Mouse (Mus musculus): Measurements from ENCODE around the gene Pnmal1. TPM values are rescaled to one million over a fixed set of nuclear protein-coding genes. Genes with fewer than 3 reads are reported as not detected.

Pnmal1 gene
- total RNA-seq, 1 experiment from 2014 or later = not detected

DNA sequence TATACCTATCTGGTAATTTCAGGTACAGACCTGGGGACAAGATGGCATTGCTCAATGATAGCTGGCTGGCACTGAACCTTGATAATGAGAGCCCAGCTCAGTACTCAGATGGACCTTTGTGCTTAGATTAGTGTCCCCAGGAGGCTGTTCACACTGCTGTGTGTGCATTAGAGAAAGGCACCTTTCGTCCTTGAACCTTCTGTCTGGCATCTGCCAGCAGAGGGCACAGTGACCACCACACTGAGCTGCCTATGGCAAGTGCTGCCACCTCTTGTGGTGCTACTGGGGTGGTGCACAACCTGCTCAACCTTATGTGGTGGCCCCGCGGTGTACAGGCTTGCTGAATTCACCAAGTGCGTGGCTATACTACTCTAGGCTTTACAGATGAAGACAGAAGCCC, 47.8 kb downstream of the Pnmal1 start:
- peak; percentile 63 to 71 for ATAC-seq (replicated peaks in 1 of 2; ENCODE audit: insufficient read depth in 1 of 2, low FRiP score in 2 of 2, low TSS enrichment in 1 of 2, low read depth in 1 of 2, poor library complexity in 2 of 2, severe bottlenecking in 2 of 2)

DNA sequence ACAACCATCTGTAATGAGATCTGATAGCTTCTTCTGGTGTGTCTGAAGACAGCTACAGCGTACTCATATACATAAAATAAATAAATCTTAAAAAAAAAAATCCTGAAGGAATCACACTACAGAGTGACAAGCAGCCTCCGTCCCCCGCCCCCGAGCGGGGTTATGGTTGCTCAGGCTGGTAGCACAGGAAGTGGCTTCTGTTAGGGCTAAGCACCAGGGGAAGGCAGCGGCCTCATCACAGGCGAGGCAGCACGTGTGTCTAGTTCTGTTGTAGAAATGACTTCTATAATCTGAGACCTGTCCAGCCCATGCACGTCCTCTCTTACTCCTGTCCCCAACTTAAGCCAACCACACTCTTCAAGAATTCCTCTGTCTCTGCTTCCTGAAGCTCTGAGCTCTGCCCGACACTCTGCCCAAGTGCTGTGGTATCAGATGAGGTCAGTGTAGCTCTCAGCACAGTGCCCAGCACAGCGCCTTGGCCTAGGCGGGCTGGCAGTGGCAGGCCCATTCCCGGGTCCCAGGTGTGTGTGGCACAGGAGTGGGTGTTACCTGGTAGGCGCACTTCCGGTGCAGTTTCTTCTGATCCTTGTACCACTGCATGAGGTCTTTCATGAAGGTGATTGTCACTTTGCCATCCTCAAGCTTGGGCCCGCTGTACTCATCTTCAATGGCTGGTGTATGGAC, 50.0 kb downstream of the Pnmal1 start:
- ATAC-seq (replicated peaks in 1 of 2; ENCODE audit: insufficient read depth in 1 of 2, low FRiP score in 2 of 2, low TSS enrichment in 1 of 2, low read depth in 1 of 2, poor library complexity in 2 of 2, severe bottlenecking in 2 of 2) = peak; percentile 63 to 68

DNA sequence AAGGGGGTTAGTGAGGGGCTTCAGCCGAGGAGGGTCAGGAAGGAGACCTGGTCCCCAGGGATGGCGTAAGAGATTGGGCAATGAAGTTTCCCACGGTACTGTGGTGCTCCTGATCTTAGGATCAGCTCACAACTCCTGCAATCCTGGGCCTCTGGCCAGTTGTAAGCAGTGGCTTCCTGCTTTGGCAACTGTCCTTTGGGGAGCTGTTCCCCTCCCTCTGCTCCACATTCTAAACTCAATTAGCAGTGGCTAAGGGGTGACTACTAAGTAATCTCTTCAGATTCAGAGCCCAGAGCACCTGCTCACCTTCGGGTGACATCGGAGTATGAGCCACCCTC, 50.5 kb downstream of the Pnmal1 start:
- ATAC-seq (replicated peaks in 1 of 2; ENCODE audit: insufficient read depth in 1 of 2, low FRiP score in 2 of 2, low TSS enrichment in 1 of 2, low read depth in 1 of 2, poor library complexity in 2 of 2, severe bottlenecking in 2 of 2) = no peak

DNA sequence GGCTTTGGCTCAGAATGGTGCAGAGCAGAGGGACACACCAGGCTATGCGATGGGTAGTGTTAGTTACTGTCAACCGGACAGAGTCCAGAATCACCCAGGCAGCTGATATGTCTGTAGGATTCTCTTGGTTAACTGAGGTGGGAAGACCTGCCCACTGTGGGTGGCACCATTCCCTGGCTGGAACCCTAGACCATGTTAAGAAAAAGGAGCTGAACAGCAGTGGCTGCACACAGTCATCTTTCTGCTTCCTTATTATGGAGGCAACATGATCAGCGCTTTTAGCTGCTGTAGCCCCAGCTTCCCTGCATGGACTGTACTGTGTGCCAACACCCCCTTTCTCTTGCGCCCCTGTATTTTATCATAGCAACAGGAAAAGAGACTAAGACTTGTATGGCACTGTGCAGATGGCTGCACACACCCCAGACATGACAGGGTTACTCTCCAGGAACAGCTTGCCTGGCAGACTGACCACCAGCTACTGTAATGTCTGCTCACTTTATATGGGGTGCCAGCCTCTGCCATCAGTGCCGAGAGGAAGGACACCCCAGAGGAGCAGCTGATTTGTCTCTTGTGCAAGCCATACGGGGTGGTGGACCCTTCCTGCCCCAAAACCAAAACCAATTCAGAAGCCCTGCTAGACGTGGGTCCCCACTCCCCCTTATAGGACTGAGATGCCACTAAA, 52.6 kb downstream of the Pnmal1 start:
- ATAC-seq (replicated peaks in 1 of 2; ENCODE audit: insufficient read depth in 1 of 2, low FRiP score in 2 of 2, low TSS enrichment in 1 of 2, low read depth in 1 of 2, poor library complexity in 2 of 2, severe bottlenecking in 2 of 2) = no peak

Other genes starting within 250 kb of the Pnmal1 start
- gene Ceacam9, start 237.8 kb upstream of the Pnmal1 start, total RNA-seq (2017) = not detected in 2 replicates
- gene Ap2s1, start 221.3 kb upstream of the Pnmal1 start, total RNA-seq (2017) = 43.2 and 67.9 TPM in 2 replicates
- gene Slc1a5, start 178.3 kb upstream of the Pnmal1 start, total RNA-seq (2017) = 41.8 and 49.6 TPM in 2 replicates
- 50.9 and 54.5 TPM in 2 replicates for gene Strn4, start 143.8 kb upstream of the Pnmal1 start, total RNA-seq (2017)
- gene Fkrp, start 142.9 kb upstream of the Pnmal1 start, total RNA-seq (2017) = 8.7 and 15.6 TPM in 2 replicates
- 22.3 and 30.6 TPM in 2 replicates for gene Prkd2, start 116.8 kb upstream of the Pnmal1 start, total RNA-seq (2017)
- gene Dact3, start 84.4 kb upstream of the Pnmal1 start, total RNA-seq (2017) = 0.99 TPM in 1 of 2 replicates, not detected in the other
- 0.25 TPM in 1 of 2 replicates, not detected in the other for gene Gng8, start 67.9 kb upstream of the Pnmal1 start, total RNA-seq (2017)
- 1.3 and 3.7 TPM in 2 replicates for gene Ptgir, start 53.2 kb upstream of the Pnmal1 start, total RNA-seq (2017)
- gene Calm3, start 35.6 kb upstream of the Pnmal1 start, total RNA-seq (2017) = 391 and 520 TPM in 2 replicates
- gene Pnmal2, start 15.0 kb upstream of the Pnmal1 start, total RNA-seq (2017) = 0.25 TPM in 1 of 2 replicates, not detected in the other
- gene Gm42372, start 23.4 kb downstream of the Pnmal1 start, total RNA-seq (2017) = 0.99 and 1.6 TPM in 2 replicates
- gene Ccdc8, start 33.0 kb downstream of the Pnmal1 start, total RNA-seq (2017) = 12.1 and 13.4 TPM in 2 replicates
- 80.2 and 111 TPM in 2 replicates for gene Ppp5c, start 68.2 kb downstream of the Pnmal1 start, total RNA-seq (2017)
- 1.0 and 6.9 TPM in 2 replicates for gene Hif3a, start 102.7 kb downstream of the Pnmal1 start, total RNA-seq (2017)
- gene Psg16, start 114.4 kb downstream of the Pnmal1 start, total RNA-seq (2017) = 0.20 and 0.88 TPM in 2 replicates
- gene Ceacam3, start 190.6 kb downstream of the Pnmal1 start, total RNA-seq (2017) = not detected in 2 replicates
- gene Psg29, start 243.8 kb downstream of the Pnmal1 start, total RNA-seq (2017) = not detected in 2 replicates